Mouse (Mus musculus) MN1 (cell line): Measurements from ENCODE around the gene Wfdc15a.

Source experiments
- DNase-seq: peaks from one replicate; pipeline ENCODE4 v3.0.0-alpha.2; 2016; ENCODE audit warnings: low spot score

Gene Wfdc15a

DNA sequence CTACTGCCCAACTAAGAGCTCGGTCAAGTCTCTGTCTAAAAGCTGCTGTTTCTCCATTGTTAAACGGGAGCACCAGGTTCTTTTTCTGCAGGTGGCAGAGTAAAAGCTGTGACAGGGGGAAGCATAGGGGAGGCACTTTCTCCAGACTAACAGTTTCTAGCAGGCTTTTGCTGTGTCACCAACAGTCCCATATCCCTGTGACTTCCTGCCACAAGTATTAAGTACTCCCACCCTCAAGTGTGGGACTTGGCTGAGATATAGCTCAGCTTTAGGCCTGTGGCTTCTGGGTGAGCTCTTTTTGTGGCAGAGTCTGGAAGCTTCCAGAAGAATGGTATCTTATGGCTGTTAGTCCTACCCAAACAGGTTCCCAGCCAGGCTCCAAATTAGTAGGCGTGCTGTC lies 24.1 kb downstream of the Wfdc15a start:
- DNase-seq: no peak

DNA sequence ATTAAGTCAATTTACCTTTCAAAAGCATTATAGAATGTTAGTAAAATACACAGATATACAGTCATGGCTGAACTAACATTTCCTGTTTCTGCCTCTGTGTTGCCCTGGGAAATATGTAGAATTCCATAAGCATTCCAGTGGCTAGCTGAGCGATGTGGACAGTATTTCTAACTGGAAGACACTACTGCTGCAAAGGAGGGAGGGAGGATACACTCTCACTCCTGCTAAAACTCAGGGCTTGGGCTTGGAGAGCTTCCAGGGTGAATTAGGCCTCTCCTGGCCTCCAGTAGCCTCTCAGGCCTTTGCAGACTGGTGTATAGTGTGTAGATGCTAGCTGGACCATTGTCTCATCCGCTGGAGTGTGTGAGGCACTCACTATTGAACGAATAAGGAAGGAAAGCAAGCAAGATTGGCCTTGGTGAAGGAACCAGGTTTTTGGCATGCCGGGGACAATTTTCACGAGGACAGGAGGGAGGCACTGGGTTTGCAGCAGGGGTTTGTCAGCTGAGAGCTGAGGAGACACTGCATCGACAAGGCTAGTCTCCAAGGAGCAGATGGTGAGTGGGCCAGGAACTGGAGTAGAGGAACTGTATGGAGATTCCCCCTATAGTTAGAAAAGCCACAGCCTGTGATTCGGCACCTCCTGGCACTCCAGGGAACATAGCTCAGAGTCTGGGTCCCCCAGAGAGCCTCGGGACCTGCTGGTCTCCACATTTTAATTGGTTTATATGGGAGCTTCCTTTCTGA lies 25.1 kb downstream of the Wfdc15a start:
- DNase-seq: no peak

GRCm38 (mm10) chr2:164173394-164173793 lies 26.5 kb downstream of the Wfdc15a start:
- DNase-seq: no peak

DNA sequence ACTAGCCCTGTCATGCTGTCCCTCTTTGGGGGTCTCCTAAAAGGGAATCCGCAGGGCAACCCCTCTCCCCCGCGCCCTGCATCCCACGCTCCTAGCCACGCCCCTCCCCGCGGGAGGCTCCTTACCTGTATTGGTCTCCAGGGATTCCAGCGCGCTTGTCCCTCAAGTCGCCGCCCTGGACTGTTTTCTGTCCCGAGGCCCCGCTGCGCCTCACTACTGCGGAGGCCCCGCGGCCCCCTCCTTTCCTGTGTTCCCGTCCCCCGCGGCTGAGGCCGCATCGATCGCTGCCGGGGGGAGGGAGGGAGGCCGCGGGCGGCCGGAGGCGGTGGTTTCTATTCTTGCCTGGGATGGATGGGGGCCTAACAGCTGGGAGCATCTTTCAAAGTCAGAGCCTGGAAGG lies 29.0 kb downstream of the Wfdc15a start, which contains the start of gene Kcns1:
Gene Kcns1 (minus strand): TSS at position 212 of the 400 bp plus-strand sequence.
- DNase-seq: no peak

GRCm38 (mm10) chr2:164170326-164170725 lies 29.6 kb downstream of the Wfdc15a start:
- no peak for DNase-seq

DNA sequence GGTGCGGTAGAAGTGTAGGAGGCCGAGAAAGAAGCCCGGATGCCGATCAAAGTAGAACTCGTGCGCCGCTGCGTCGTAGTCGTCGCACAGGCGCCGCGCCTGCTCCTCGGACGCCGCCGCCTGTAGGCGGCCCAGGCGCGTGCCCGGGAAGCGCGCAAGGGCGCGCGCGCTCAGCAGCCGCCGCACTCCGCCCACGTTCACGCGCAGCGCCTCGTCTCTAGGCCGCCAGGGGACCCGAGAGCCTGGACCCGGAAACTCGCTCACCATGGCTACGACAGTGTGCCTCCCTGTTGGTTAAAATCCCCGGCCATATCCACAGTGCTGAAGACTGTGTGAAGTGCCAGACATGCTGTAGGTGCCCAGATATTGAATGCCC lies 31.4 kb downstream of the Wfdc15a start:
- no peak for DNase-seq

DNA sequence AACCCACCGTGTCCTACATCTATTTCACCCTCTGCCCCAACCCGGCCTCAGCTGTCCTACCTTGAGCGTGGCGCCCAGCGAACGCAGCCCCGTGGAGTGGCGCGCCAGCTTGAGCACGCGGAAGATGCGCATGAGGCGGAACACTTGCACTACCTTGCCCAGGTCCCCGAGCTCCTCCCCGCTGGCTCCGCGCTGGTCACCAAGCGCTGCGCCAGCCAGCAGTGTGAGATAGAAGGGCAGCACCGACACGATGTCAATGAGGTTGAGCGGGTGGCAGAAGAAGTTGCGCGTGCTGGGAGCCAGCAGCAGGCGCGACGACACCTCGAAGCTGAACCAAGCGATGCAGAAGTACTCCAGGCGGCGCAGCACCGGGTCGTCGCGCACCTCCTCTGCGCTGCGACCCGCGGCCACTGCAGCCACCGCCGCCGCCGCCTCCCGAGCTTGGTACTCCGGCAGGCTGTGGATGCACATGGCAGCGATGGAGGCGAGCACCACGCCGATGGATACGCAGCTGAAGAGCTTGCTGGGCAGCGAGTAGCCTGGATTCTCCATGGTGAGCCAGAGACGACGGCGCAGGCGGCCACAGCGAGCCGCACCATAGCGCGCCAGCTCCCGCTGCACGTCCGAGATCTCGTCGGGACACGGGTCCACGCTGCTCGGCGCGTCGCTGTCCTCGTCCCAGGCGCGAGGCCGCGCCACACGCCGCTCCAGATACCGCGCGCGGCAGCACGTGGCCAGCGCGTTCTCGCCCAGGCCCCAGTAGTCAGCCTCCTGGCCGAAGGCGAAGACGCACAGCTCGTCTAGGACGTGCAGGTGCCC lies 32.0 kb downstream of the Wfdc15a start:
- no peak for DNase-seq

- no peak for DNase-seq
Observed at GRCm38 (mm10) chr2:164164941-164165340, 35.0 kb downstream of the Wfdc15a start.

GRCm38 (mm10) chr2:164161515-164162055 lies 38.3 kb downstream of the Wfdc15a start:
- no peak for DNase-seq

DNA sequence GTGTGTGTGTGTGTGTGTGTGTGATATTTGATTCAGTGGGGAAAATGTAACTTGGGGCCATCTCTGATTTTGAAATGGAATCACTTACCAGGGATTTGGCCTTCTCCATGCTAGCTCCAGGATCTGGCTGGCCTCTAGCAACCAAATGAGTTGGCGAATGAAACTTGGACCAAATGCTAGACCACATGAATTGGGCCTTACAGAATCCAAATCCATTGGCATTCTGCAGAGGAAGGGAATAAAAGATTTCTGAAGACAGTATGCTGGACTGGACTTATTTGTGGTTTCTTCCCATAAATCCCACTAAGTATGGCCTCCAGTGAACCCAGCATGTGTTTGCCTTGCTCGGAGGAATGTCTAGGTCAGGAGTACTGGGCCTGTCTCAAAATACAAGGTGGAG lies 41.1 kb downstream of the Wfdc15a start:
- no peak for DNase-seq

GRCm38 (mm10) chr2:164156158-164156557 lies 43.8 kb downstream of the Wfdc15a start:
- DNase-seq: no peak

GRCm38 (mm10) chr2:164154007-164154406 lies 45.9 kb downstream of the Wfdc15a start:
- no peak for DNase-seq

GRCm38 (mm10) chr2:164152341-164152740 lies 47.6 kb downstream of the Wfdc15a start:
- DNase-seq: no peak

DNA sequence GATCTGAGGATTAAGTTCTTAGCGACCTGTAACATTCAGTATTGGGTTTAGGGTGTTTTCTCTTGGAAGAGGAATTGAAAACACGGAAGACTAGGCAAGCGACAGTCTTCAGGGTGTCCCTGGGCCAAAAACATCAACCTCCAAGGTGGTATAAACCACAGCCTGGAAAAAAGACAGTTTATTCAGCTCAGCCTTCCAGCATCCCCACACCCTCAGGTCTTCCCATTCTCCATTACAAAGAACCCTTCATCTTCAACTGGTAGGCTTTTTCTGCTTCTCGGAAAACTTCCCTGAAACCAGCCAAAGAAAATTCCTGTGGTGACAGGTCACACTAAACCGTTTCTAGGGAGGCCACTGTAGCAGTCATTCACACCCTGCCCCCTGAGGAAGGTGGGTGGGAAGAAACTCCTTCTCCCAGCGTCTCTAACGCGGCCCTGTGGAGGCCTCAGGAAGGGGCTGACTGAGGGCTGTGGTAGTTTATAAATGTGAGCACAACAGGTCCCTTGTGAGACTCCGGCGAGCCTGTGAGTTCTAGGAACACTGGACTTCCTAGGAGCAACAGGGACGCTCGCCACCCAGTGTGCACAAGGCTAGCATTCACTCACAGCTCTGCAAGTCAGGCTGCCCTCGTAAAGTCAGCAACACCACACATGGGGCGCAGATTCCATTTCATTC lies 49.7 kb downstream of the Wfdc15a start:
- no peak for DNase-seq
